Mouse (Mus musculus) liver, adult 2 months (tissue): Measurements from ENCODE around the gene Zfp949. TPM values are rescaled to one million over a fixed set of nuclear protein-coding genes. Genes with fewer than 3 reads are reported as not detected.

Experiments
- DNase-seq: peaks from one replicate; pipeline ENCODE4 v3.0.0-alpha.2; 2011; ENCODE audit warnings: low read depth, low spot score; ENCODE audit errors: extremely low read depth
- H3K27ac ChIP-seq: fragments of 200-500 bp; replicated peaks from 2 replicates; pipeline ENCODE4 v1.5.1; 2012; ENCODE audit warnings: low read depth, mild to moderate bottlenecking, control low read depth, inconsistent platforms, low read length; ENCODE audit not compliant: insufficient read depth
- H3K27me3 ChIP-seq: fragments of 200-500 bp; 2 replicates; pipeline ENCODE4 v1.6.1; 2012; ENCODE audit warnings: mild to moderate bottlenecking, moderate library complexity, low read length, inconsistent platforms; ENCODE audit not compliant: control insufficient read depth, insufficient read depth
- H3K36me3 ChIP-seq: fragments of 200-500 bp; 2 replicates; pipeline ENCODE4 v1.6.1; 2012; ENCODE audit warnings: low read length, inconsistent platforms; ENCODE audit not compliant: control insufficient read depth, insufficient read depth
- H3K4me1 ChIP-seq: fragments of 200-500 bp; 2 replicates; pipeline ENCODE4 v1.6.1; 2011; ENCODE audit warnings: low read length; ENCODE audit not compliant: control insufficient read depth, insufficient read depth
- H3K4me3 ChIP-seq: fragments of 200-500 bp; 2 replicates; pipeline ENCODE4 v1.5.1; 2011; ENCODE audit warnings: low read depth, mild to moderate bottlenecking, control low read depth, low read length, moderate library complexity; ENCODE audit not compliant: insufficient read depth
- H3K79me2 ChIP-seq: fragments of 200-500 bp; 2 replicates; pipeline ENCODE4 v1.6.1; 2012; ENCODE audit warnings: inconsistent platforms, mild to moderate bottlenecking, low read length, moderate library complexity; ENCODE audit not compliant: control insufficient read depth, insufficient read depth
- H3K9ac ChIP-seq: fragments of 200-500 bp; 2 replicates; pipeline ENCODE4 v1.6.1; 2012; ENCODE audit warnings: low read depth, mild to moderate bottlenecking, control low read depth, inconsistent platforms, low read length
- CTCF ChIP-seq: fragments of 200-500 bp; IDR thresholded peaks from 2 replicates; pipeline ENCODE4 v1.5.1; 2011; ENCODE audit warnings: low read depth, low read length, control low read depth
- POLR2A ChIP-seq: fragments of 200-500 bp; IDR thresholded peaks from 2 replicates; pipeline ENCODE4 v1.6.1; 2011; ENCODE audit warnings: low read length, control low read depth; ENCODE audit not compliant: insufficient read depth; ENCODE audit errors: extremely low read depth
- WGBS: fragments of 180-500 bp; shearing (Covaris S2); methylation state at CpG from one replicate; pipeline ENCODE4 v1.1.7; 2018; 5-methylcytosine and 5-hydroxymethylcytosine counted together
- polyA plus RNA-seq: library from polyadenylated mRNA; depleted of rRNA; stranded (reverse); fragments of >200 nt; gene quantifications from 2 replicates; pipeline ENCODE4 v1.2.3, GENCODE M21; 2012
- total RNA-seq: library from RNA; depleted of rRNA; stranded (reverse); fragments of >200 nt; gene quantifications from 2 replicates; pipeline ENCODE4 v1.2.3, GENCODE M21; 2014

Gene Zfp949
- total and polyA plus RNA-seq, 2 experiments = 2.4 to 9.0 TPM

- no peaks in the 10 kb centered on the region for H3K79me2 ChIP-seq
- no peaks in the 10 kb centered on the region for H3K27me3 ChIP-seq
- H3K4me1 ChIP-seq = peaks cover 4% of the 10 kb centered on the region; the same call in 1 of the 2 replicates
- no peak overlapping the region for H3K27ac ChIP-seq
- TF ChIP-seq POLR2A = no peak
- no peak for TF ChIP-seq CTCF
- no peak overlapping the region for H3K9ac ChIP-seq
- no peak for DNase-seq
- no peak overlapping the region for H3K4me3 ChIP-seq
- H3K36me3 ChIP-seq = peaks cover 13% of the 10 kb centered on the region
These were observed 28.3 kb upstream of the Zfp949 start for GRCm38 (mm10) chr9:88519390-88520121.

- TF ChIP-seq CTCF (no peak), POLR2A (no peak)
- no peak overlapping the region for H3K27ac ChIP-seq
- no peak for DNase-seq
- WGBS = 81% methylated on average over 2 of the region's 2 CpGs
- H3K9ac ChIP-seq = no peak overlapping the region
- peaks cover 13% of the 10 kb centered on the region for H3K36me3 ChIP-seq
- H3K27me3 ChIP-seq = no peaks in the 10 kb centered on the region
- H3K4me1 ChIP-seq = peaks cover 4% of the 10 kb centered on the region; the same call in 1 of the 2 replicates
- H3K4me3 ChIP-seq = no peak overlapping the region
- no peaks in the 10 kb centered on the region for H3K79me2 ChIP-seq
These were observed 27.5 kb upstream of the Zfp949 start for GRCm38 (mm10) chr9:88520122-88520848.

GRCm38 (mm10) chr9:88520849-88521483 is 26.9 kb upstream of the Zfp949 start:
- no peak for TF ChIP-seq POLR2A
- no peak for TF ChIP-seq CTCF
- WGBS = 56% methylated on average over 4 of the region's 4 CpGs
- Histone ChIP-seq H3K27ac (no peak overlapping the region), H3K27me3 (no peaks in the 10 kb centered on the region), H3K79me2 (no peaks in the 10 kb centered on the region), H3K4me3 (no peak overlapping the region), H3K9ac (no peak overlapping the region), H3K36me3 (peaks cover 13% of the 10 kb centered on the region), H3K4me1 (peaks cover 4% of the 10 kb centered on the region; the same call in 1 of the 2 replicates)
- DNase-seq = peak; percentile 15

GRCm38 (mm10) chr9:88521961-88522568 is 25.8 kb upstream of the Zfp949 start:
- DNase-seq = peak; percentile 39
- Histone ChIP-seq H3K36me3 (peaks cover 13% of the 10 kb centered on the region), H3K9ac (peak overlapping the region; percentile 94), H3K4me3 (peak overlapping the region; percentile 73), H3K27me3 (no peaks in the 10 kb centered on the region), H3K79me2 (no peaks in the 10 kb centered on the region), H3K4me1 (peaks cover 4% of the 10 kb centered on the region; the same call in 1 of the 2 replicates), H3K27ac (peak overlapping the region; percentile 84)
- WGBS = under 1% methylated on average over 10 of the region's 10 CpGs
- TF ChIP-seq CTCF (no peak), POLR2A (no peak)

- Histone ChIP-seq H3K4me1 (peaks cover 4% of the 10 kb centered on the region; the same call in 1 of the 2 replicates), H3K4me3 (peak overlapping the region; percentile 73), H3K27me3 (no peaks in the 10 kb centered on the region), H3K27ac (peak overlapping the region; percentile 84), H3K9ac (peak overlapping the region; percentile 94), H3K36me3 (peaks cover 13% of the 10 kb centered on the region), H3K79me2 (no peaks in the 10 kb centered on the region)
- under 1% methylated on average over 69 of the region's 69 CpGs for WGBS
- peak; percentile 59 for TF ChIP-seq CTCF
- TF ChIP-seq POLR2A = peak; percentile 56; the same call in 1 of the 2 replicates
- DNase-seq = peak; percentile 86
These were observed 25.1 kb upstream of the Zfp949 start for GRCm38 (mm10) chr9:88522569-88523334.
